Mouse (Mus musculus) small intestine, adult 2 months (tissue): ENCODE measurements around the gene Adad2.

ENCODE experiments used
- CTCF ChIP-seq: fragments of 200-500 bp; IDR thresholded peaks from 2 replicates; pipeline ENCODE4 v1.5.1; 2012; ENCODE audit warnings: low read depth, mild to moderate bottlenecking, control low read depth, inconsistent platforms, low read length, moderate library complexity, mixed read lengths; ENCODE audit not compliant: insufficient replicate concordance, insufficient read length; ENCODE audit errors: extremely low read depth
- POLR2A ChIP-seq: fragments of 200-500 bp; IDR thresholded peaks from 2 replicates; pipeline ENCODE4 v1.6.1; 2012; ENCODE audit warnings: low read depth, mild to moderate bottlenecking, control low read depth, inconsistent platforms, low read length, moderate library complexity

- TF ChIP-seq POLR2A (no peak), CTCF (no peak)
Measured at GRCm38 (mm10) chr8:119579096-119579495, 33.5 kb upstream of the Adad2 start.
